Mouse (Mus musculus): ENCODE results near the gene Gm3159.
"Not testable (repeated sequence)": the region's sequence is repeated elsewhere in the genome, so short reads cannot be mapped to it uniquely, and the experiment has no call there.

Gene Gm3159

DNA sequence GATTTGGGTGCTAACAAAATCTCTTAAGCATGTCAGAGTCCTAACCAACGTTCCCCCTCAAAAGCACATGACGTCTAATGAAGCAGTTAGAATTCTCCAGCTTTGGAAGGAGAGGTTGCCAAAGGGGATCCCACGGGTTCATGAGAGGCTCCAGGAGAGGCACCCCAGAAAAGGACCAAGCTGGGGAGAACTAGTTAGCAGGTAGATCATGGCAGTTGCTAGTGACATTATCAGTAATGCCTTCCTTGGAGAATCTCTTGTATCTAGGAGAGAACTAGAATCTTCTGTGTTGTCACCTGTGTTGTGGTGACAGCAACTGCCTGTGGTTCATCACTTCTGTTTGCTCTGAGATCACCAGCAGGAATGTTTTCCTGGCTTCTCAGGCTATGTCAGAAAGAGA is at the start of gene Gm3159:
Gm3159 (plus strand) TSS at position 301 of the 400 bp plus-strand sequence.
- CTCF ChIA-PET, result not testable (repeated sequence)

DNA sequence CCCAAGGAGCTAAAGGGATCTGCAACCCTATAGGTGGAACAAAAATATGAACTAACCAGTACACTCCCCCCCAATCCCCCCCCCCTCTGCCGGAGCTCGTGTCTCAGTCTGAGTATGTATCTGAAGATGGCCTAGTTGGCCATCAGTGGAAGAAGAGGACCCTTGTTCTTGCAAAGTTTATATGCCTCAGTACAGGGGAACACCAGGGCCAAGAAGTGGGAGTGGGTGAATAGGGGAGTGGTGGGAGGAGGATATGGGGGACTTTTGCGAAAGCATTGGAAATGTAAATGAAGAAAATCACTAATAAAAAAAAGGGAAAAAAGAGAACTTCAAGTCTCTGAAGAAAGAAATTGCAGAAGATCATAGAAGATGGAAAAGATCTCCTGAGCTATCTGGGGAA is 28.3 kb upstream of the Gm3159 start:
- CTCF ChIA-PET, result not testable (repeated sequence)

DNA sequence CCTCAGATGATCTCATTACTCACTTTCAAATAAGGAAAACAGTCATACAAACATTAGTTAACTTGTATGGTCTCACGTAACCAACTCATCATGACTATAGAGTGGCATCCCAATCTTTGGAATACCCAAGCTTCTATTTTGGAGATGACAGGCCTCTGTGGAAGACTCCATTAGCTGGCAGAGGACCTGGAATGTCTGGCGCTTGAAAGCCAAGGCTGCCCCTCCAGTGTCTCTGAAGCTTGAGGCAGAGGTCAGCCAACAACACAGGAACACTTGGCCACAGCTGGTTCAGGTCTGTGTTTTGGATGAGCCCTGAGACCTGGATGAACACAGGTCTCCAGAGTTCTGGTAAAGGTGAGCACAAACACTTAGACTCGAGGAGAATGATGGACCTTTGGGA is 27.6 kb upstream of the Gm3159 start:
- CTCF ChIA-PET, result not testable (repeated sequence)

DNA sequence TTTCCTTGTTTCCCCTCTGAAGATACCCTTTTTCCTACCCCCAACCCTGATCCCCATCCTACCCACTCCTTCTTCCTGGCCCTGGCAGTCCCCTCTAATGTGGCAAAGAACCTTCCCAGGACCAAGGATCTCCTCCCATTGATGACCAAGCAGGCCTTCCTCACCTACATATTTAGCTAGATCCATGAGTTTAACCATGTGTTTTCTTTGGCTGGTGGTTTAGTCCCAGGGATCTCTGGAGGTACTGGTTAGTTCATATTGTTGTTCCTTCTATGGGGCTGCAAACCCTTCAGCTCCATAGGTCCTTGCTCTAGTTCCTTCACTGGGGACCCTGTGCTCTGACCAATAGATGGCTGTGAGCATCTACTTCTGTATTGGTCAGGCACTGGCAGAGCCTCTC is 19.5 kb upstream of the Gm3159 start:
- CTCF ChIA-PET, result not testable (repeated sequence)

DNA sequence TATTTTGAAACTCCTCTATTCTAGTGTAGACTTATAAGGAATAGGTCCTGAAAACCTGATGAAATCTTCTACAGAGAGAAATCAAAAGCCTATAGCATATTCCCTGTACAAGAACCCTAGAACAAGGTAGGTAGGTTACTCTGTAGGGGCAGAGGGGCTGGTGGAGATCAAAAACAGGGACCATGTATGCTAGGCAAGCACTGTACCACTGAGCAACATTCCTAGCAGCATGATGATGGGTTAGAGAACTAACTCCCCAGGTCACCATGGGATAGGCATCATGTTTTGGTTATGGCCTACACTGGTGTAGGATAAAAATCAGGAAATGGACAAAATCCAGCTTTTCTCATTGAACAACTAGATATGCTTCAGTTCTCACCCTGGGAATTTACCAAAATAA is 11.7 kb upstream of the Gm3159 start:
- CTCF ChIA-PET, result not testable (repeated sequence)

DNA sequence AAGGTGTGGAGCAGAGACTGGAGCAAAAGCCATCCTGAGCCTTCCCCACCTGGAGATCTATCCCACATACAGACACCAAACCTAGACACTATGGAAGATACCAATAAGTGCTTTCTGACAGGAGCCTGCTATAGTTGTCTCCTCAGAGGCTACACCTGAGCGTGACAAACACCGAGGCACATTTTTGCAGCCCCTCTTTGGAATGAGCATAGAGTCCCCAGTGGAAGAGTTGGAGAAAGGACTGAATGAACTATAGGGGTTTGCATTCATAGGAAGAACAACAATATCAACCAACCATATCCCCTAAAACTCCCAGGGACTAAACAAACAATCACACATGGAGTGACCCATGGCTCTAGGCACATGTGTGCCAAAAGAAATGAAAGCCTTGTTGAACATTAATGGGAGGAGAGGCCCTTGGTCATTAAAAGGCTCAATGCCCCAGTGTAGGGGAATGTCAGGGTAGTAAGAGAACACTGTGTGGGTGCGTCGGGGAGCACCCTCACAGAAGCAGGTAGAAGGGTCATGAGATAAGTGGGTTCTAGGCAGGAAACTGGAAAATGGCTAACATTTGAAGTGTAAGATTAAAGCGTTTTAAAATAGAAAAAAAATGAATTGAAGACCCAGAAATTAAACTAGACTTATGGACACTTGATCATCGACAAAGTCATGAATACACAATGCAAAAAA is 4.3 kb upstream of the Gm3159 start:
- CTCF ChIA-PET, result not testable (repeated sequence)

DNA sequence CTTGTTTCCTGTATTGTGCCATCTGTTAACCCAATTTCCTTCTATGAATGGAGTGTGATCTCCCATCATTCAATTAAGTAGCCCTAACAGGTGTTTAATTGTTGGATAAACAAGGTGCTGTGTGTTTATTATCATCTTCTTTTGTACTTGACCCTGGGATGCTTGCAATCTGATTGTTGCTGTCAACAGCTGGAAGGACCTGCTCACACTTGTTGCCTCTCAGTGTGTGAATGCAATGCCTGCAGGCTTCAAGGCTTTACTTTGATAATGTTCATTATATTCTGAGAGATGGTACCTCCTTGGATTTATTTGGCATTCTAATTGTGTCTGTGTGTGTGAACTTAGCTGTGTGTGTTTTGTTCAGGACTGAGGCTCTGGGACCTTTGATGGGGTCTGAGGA is 1.3 kb downstream of the Gm3159 start:
- CTCF ChIA-PET, result not testable (repeated sequence)

DNA sequence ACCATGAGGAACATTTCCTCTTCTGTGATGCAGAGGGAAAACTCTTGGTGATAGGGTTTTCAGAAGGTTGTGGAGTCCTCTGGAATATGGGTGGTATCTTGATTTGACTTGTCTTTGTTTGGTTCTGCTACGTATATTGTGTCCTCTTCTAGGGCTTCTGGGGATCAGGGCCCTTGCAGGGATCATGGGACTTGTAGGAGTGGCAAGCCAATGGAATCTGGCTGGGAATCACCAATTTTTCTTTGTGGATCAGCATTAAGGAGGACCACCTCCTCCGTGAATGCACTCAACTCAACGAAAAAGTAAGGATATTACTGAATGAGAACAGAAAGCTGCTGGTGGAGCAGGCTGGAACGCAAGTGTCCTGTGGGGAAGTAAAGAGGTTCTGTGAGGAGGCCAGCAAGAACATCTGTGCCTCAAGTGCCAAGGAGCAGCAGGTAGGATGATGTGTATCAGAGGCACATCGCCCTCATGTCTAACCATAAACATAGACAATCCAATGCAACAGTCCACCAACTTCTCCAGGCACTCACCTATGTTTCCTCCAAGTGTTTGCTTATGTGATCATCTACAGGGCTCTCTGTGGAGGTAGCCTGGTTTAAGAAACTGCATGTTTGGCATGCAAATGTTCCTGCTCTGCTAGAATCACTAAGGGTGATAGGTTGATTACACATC is 2.9 kb downstream of the Gm3159 start:
- CTCF ChIA-PET, result not testable (repeated sequence)

DNA sequence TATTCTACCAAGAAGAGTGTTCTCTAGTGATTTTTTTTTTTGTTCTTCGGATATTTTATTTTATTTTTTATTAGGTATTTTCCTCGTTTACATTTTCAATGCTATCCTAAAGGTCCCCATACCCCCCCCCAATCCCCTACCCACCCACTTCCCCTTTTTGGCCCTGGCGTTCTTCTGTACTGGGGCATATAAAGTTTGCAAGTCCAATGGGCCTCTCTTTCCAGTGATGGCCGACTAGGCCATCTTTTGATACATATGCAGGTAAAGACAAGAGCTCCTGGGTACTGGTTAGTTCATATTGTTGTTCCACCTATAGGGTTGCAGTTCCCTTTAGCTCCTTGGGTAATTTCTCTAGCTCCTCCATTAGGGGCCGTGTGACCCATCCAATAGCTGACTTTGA is 3.9 kb downstream of the Gm3159 start:
- CTCF ChIA-PET, result not testable (repeated sequence)

DNA sequence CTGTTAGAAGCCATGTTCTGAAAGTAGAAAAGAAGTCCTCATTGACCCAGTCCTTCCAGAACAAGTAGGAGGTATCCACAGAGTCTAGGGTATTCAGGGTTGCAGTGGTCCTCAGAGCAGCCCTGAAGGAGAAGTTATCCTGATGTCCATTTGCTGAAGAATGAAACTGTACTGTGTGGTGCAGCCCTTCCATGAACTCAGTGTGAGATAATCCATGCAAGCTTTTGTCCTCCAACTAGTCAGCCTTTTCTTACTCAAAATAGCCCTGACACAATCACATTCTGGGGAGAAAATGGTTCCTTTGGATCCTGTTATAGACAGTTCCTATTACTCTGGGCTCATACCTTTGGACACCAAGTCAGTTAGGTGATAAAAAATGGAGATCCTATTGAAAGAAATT is 6.5 kb downstream of the Gm3159 start:
- CTCF ChIA-PET, result not testable (repeated sequence)

DNA sequence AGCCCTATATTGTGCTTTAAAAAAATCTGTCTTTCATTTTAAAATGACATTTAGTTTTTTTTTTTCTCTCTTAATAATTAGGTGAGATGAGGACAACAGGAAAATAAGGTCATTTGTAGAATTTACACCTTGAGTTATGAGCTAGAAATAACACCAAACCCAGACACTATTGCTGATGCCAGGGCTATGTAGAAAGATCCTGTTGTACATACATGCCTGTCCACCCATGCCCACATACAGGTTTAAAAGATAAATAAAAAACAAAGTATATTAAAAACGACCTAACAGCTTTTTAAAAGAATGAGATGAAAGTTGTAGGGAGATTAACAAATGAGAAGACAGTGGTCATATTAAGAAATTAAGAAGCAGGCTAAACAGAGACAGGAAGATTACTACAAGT is 12.6 kb downstream of the Gm3159 start:
- CTCF ChIA-PET, result not testable (repeated sequence)

DNA sequence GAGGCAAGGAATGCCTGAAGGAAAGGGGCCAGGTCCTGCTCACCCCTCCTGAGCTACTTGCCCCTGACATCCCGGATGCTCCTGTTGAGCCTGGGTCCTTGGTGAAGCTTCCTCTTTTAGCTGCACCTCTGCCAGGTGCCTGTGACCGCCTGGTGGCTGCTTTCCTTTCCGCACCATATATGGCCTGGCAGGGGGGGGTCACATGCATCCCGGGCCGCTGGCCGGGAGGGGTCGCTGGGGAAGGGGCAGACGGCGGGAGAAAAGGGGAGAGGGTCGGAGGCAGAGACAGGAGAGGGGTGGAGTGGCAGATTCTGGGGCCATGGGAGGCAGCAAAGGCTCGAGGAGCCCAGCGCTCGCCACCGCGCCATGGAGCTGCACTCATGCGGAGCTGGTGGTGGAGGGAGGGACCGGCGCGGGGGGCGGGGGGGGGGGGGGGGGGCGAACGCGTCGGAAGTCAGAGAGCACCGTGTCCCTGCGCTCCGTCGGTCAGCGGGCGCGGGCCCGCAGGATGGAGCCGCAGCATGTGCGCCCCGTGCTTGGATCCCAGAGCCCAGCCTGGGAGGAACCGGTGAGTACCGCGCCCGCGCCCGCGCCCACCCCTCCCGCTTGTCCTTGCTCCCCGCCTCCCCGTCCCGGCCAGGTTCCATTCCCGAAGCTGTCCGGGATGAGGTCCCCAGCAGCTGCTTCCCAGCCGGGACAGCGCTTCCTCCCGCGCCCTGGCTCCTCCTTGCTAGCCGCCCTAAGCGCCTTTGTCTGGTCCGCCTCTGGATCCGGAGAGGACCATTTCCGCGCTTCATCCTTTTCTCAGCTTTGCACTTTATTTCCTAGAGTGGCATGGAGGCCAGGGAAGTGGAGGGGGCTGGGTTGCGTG is 17.9 kb downstream of the Gm3159 start, which contains the start of gene Gm3164:
Gm3164 (plus strand) TSS at position 484 of the 871 bp plus-strand sequence.
- CTCF ChIA-PET, result not testable (repeated sequence)

DNA sequence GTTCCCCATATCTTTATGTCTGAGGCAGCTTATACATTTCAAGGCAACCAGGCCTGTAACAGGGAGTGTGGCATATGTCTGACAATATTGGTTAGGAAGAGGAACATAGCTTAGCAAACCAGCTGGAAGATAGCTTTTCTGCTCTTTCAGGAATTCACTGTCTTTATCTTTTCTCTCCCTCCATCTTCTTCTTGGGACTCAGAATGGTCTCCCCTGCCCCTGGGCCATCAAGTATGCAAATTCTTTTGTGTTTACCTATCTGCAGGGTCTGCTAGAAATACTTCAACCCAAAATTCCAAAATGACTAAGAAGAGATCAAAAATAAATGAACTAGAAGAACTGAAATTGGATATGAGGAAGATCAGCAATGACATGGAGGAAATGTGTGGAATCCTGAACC is 33.4 kb downstream of the Gm3159 start, which contains the start of gene Gm3173:
Gm3173 (plus strand) TSS at position 301 of the 400 bp plus-strand sequence.
- CTCF ChIA-PET, result not testable (repeated sequence)
